Mouse (Mus musculus) adrenal gland, postnatal 36 days (tissue): ENCODE results near the gene Gm21992. TPM values are rescaled to one million over a fixed set of nuclear protein-coding genes. Genes with fewer than 3 reads are reported as not detected.
A peak's percentile ranks its signal among the peaks of the same experiment; 100 is the strongest.

Source experiments
- DNase-seq, 2 experiments: peaks; one replicate each; pipeline ENCODE4 v3.0.0; 2021; ENCODE audit warnings: mixed read lengths in 1 of 2
- long read RNA-seq, 2 experiments: library from polyadenylated mRNA; stranded (forward); transcript quantifications; one replicate each; pipeline ENCODE4 v2.0.0; 2021; ENCODE audit warnings: borderline sequencing depth in 2 of 2
- total RNA-seq, 2 experiments: library from RNA; stranded (reverse); gene quantifications; 2 replicates each; pipeline ENCODE4 v1.2.3; 2021

Gene Gm21992
- total RNA-seq = 10 to 100 TPM; 24.5 to 25.1 TPM
- long read RNA-seq, experiment 1, partial matches to known transcripts = 4 of 6 reads
- long read RNA-seq, experiment 1, other reads (novel, unspliced or antisense) = 2 of 6 reads
- long read RNA-seq, experiment 2, partial matches to known transcripts = 0 of 1 reads
- long read RNA-seq, experiment 2, other reads (novel, unspliced or antisense) = 1 of 1 reads

DNA sequence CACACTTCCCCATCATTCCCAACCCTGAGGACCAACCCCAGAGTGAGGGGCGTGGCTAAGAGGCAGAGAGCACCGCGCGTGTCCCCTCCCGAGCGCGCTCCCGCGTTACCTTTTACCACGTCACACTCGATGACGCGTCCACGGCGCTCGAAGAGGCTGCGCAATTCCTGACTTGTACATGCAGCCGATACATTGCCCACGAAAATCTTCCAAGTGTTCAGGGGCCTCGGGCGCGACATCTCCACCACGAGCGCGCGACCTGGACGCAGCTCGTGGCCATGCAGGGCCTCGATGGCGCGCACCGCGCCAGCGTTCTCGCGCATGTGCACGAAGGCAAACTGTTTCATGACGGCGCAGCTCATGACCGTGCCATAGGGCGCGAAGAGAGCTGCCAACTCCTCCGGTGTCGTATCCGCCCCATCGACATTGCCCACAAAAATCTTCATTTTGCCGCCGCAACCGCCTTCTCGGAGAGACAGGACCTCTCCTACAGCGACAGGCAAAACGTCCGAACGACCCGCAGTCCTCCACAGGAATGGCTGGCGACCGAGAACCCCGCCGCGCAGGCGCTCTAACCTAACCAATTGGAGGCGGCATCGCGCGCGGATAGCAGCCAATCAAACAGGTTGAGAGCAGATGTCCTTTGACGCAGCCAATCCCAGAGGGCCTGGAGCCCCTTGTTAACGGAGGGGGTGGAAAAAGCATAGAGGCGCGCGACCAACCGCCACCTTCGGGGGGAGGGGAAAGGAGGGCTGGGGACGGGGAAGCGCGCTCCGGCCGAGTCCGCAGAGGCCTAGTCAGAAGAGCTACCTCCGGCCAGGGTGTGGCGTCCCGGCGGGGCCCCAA lies at the start of gene Gm21992, which contains the start of gene Rbm14:
Gene Gm21992, minus strand, starts transcription at position 550 of the 846 bp plus-strand sequence.
Gene Rbm14, minus strand, starts transcription at position 572 of the 846 bp plus-strand sequence.
- peak; percentile 99 for DNase-seq

DNA sequence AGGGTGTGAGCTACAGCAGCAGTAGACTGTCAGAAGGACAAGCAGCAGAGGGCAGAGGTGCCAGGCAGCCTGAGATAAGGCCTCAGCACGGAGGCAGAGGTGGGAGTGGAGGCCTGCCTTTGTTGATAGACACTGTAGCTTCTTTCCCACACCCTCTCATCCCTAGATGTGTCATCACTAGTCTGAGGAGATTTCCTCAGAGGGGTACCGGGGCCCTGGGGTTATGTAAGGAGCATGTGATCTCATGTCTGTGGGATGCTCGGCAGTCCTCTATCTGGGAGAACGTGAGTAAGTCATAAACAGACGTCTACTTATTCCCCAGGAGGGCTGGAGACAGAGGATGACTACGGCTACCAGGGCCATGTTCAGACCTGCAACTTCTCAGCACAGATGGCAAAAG lies 47.7 kb upstream of the Gm21992 start:
- DNase-seq = no peak

DNA sequence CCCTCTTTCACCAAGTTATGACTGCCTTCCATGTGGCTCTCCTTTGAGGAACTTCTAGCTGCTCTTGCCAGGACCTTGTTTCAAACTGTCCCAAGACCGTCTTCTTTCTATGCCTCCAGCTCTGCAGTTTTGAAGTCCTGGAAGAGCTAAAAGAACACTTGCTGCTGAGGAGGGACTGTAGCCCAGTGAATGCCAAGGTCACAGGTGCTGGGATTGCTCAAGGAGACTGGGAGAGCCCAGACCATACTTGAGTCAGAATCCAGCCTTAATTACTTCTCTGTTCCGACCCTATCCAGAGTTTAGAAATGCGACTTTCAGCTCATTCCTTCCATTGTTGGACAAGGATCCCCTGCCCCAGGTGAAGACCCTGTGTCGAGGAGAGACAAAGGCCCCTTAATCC lies 44.5 kb upstream of the Gm21992 start:
- DNase-seq = peak; percentile 57 to 67

- no peak for DNase-seq
Measured at GRCm38 (mm10) chr19:4855470-4855820, 44.0 kb upstream of the Gm21992 start.

- peak; percentile 96 to 97 for DNase-seq
Measured at GRCm38 (mm10) chr19:4854552-4855469, 43.4 kb upstream of the Gm21992 start, which contains the start of gene Ctsf. TSS of gene Ctsf (plus strand) at chr19:4855130.

GRCm38 (mm10) chr19:4850281-4850680 lies 38.9 kb upstream of the Gm21992 start:
- no peak for DNase-seq

DNA sequence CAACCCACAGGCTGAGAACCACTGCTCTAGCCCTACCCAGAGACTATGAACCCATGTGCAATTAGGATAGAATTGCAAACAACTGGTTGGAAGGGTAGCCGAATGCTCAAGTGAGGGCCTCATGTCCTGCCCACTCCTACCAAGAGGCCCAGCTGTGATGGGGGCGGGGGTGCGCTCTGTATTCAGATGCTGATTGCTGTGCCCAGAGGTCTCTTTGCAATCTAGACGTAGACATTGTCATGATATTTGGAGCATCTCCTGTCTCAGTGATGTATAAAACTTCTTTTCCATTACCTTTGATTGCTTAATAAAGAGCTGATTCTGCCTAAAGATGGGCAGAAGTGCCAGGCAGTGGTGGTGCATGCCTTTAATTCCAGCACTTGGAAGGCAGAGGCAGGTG lies 38.4 kb upstream of the Gm21992 start:
- no peak for DNase-seq

DNA sequence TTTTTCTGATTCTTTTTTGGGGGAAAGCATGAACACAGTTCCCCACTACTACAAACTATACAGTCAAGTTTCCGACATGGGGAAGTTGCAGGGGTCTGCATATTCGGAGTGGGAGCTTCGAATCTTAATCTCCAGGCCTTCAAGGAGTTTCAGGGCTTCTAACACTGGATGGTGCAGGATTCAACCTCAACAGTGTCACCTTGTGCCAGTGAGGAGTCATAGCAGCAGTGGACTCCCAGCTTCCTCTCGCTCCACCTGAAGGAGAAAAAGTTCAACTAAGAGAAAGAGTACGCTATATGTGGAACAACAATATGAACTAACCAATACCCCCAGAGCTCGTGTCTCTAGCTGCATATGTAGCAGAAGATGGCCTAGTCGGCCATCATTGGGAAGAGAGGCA lies 36.1 kb upstream of the Gm21992 start:
- peak in 1 of 2 experiments; percentile 51 for DNase-seq

GRCm38 (mm10) chr19:4845846-4846245 lies 34.4 kb upstream of the Gm21992 start:
- DNase-seq = no peak

DNA sequence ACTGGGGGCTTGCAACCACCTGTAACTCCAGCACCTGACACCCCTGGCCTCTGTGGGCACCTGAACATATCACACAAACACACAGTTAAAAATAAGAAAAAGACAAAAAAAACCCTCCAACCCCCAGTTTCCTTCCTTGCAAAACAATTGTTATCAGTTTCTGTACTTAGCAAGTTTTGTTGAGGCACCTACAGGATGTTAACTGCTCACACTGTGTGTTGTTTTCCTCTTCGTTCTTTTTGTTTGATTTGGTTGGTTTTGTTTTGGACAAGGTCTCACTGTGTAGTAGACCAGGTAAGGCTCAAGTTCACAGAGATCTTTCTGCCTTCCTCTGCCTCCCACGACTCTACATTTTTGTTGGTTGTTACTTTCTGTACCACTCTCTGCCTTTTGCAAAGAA lies 31.2 kb upstream of the Gm21992 start:
- no peak for DNase-seq

GRCm38 (mm10) chr19:4840848-4841247 lies 29.4 kb upstream of the Gm21992 start:
- no peak for DNase-seq

DNA sequence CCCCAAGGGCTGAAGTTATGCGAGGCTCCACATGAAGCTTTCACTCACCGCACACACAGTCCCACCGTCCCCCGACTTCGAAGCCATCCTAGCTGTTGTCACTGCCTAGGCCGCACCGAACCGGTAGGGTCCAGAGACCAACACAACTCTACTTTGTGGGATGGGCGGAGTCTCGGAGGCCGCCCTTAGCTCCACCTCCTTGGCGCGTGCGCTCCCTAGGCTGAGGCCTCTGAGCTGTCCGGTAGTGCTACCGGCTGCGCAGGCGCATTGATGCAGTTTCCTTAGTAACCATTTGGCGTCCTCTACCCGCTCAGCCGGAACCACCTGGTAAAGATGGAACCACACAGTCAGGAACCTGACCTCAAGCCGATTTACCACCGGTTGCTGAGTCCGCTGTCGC lies 27.7 kb upstream of the Gm21992 start, which contains the start of the genes Ccs and Ccdc87:
Gene Ccs, minus strand, starts transcription at position 184 of the 400 bp plus-strand sequence.
Gene Ccdc87, plus strand, starts transcription at position 218 of the 400 bp plus-strand sequence.
- DNase-seq = peak; percentile 99

DNA sequence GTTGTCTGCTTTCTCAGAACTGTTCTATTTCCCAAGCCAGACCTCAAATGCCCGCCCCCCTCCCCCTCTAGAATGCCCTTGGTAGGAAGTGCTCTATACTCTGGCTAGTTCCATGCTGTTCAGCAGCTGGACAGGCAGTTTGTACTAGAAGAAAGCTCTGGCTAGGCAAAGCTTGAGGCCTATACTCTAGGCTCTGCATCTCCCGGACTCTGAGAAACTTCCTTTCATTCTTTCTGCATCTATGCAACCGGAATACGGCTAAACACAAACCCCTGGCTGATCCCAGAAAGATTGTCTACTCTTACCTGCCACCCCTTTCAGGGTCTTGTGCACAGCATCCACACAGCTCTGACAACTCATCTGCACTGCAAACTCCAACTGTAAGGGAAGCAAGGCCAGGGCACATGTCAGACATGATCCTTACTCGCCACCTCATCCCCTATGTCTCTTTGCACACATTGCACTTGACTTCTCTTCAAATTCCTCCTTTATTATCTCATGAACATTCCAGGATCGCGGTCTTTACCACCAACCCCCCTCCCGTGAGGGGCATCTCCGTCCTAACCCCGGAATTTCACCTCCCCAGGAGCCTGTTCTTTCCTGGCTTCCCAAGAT lies 27.2 kb upstream of the Gm21992 start:
- DNase-seq = no peak

DNA sequence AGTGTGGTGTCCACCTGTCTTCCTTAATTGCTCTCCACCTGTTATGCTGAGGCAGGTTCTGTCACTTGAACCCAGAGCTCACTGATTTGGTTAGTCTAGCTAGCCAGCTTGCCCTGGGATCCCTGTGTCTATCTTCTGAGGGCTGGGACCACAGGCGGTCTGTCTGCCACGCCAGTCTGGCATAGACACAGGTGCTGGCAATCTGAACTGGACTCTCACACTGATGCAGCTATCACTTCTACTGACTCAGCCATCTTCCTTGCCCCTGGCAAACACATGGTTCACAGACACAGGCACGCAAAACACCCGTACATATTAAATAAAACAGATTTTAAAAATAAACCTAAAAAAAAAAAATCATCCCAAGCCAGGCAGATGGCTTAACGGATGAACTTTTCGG lies 25.6 kb upstream of the Gm21992 start:
- no peak for DNase-seq

- peak in 1 of 2 experiments; percentile 25 for DNase-seq
Measured at GRCm38 (mm10) chr19:4836096-4836495, 24.7 kb upstream of the Gm21992 start.

GRCm38 (mm10) chr19:4833977-4834376 lies 22.6 kb upstream of the Gm21992 start:
- peak; percentile 61 to 62 for DNase-seq

DNA sequence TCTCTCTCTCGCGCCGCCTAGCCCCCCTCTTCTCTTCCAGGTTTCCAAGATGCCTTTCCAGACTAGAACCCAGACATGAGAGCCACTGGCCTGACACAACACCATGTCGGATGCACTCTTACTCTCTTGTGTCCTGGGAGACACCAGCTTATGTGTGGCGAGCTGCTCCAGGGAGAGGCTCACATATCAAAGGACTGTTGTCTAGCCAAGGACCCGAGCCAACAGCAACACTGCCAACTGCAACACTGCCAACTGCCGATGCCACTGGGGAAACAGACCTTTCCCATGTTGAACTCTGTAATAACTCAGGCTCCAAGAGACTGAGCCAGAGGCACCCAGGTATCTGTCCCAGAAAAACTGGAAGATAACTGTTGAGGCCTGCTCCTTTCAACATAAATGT lies 17.7 kb upstream of the Gm21992 start:
- peak; percentile 77 to 82 for DNase-seq

DNA sequence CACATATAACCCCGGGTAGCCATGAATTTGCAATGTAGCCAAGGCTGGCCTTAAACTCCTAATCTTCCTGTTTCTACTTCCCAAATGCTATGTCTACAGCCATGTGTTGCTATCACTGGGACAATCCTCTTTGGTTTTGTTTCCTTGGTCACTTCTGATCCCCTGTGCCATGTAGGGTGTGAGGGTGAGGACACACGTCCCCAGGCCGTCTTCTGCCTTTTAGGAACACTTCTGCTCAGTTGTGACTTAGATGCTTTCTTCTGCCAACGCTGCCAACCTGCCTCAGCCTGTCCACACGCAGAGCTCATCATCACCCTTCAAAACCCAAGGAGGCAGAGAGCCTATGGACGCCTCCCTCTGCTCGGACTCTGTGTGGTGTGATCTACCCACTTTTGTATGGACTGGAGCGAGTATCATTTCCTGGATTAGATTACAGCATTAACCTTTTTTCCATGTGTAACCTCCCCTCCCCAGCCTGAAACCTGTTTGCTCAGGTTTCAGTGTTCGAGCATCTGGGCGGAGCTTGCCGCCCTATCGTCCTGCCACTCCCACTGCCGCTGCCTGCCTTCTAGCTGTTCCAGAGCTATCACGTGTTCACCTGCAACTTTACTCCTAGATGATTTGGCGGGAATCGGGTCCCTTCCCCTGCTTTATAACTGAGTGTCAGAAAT lies 17.2 kb upstream of the Gm21992 start:
- no peak for DNase-seq

- peak; percentile 71 to 83 for DNase-seq
Measured at GRCm38 (mm10) chr19:4820678-4821303, 9.4 kb upstream of the Gm21992 start.

GRCm38 (mm10) chr19:4817182-4817835 lies 5.9 kb upstream of the Gm21992 start:
- DNase-seq = no peak
